Mouse (Mus musculus): ENCODE results near the gene Gm13030.

GRCm38 (mm10) chr4:138866413-138866812, 7.4 kb downstream of the Gm13030 start:
- TF ChIP-seq POLR2A (IDR thresholded peaks at IDR 0.05; ENCODE audit: borderline replicate concordance, control insufficient read depth, low read depth, low read length) (no peak), CTCF (IDR thresholded peaks at IDR 0.05; ENCODE audit: control insufficient read depth, insufficient read depth, low read length) (peak; percentile 70)

Data from bone marrow, adult 2 months (tissue).